ENCODE assay signal across 25 mouse cellular contexts in the genomic region with DNA sequence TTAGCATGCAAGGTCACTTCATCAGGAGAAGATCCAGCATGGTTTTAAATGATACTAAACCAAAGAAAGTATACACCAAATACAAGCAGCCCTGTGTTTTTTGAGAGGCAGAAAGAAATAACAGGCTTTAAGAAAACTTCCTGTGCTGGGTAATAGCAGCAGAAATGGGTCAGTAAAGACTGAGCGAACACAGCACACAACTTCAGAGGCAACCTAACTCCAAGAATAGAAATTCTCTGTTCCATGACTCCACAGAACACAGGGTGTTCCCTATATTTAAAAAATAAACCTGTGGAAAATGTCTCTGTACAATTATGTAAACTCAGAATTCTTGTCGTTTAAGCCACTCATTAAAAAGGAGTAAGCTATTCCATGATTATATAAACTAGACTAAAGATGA.
"Had no signal": no experiment of that assay in that cellular context is flagged by ENCODE, and none has a peak within 500 bp of the region (broad histone marks: within the 10 kb centered on the region; RNA-seq: fewer than 3 reads in every experiment).

No protein-coding gene starts in this region.

- H3K27ac ChIP-seq: heart, adult 2 months; heart, embryonic 13.5 days; heart, embryonic 15.5 days; hindbrain, embryonic 13.5 days; hindbrain, embryonic 15.5 days; hindbrain, postnatal 0 days; kidney, embryonic 15.5 days; kidney, postnatal 0 days; limb, embryonic 13.5 days; limb, embryonic 15.5 days; liver, embryonic 12.5 days; liver, embryonic 14.5 days had no signal

- DNase-seq: gastrocnemius, postnatal 14 days; gastrocnemius, postnatal 36 days; heart, adult 2 months; heart, postnatal 14 days; heart, postnatal 36 days; kidney, adult 11 months; kidney, adult 2 months; kidney, adult 9 months; kidney, postnatal 14 days; kidney, postnatal 36 days; layer of hippocampus, adult 9-11 months; layer of hippocampus, postnatal 36 days; left cerebral cortex, postnatal 4 days had no signal

- ATAC-seq: hindbrain, postnatal 0 days; intestine, embryonic 16.5 days; liver, embryonic 12.5 days had no signal

- H3K4me3 ChIP-seq: heart, adult 2 months; heart, embryonic 13.5 days; heart, embryonic 15.5 days; hindbrain, embryonic 13.5 days; hindbrain, embryonic 15.5 days; kidney, embryonic 15.5 days; limb, embryonic 13.5 days; limb, embryonic 15.5 days; liver, embryonic 12.5 days had no signal
